Mouse (Mus musculus): ENCODE results near the gene Col18a1. TPM values are rescaled to one million over a fixed set of nuclear protein-coding genes. Genes with fewer than 3 reads are reported as not detected.

The Col18a1 gene
- polyA plus RNA-seq, 1 experiment, result 402 TPM

GRCm38 (mm10) chr10:77182804-77183331, 16.5 kb upstream of the Col18a1 start:
- Histone ChIP-seq H3K4me3 (no peak overlapping the region), H3K4me2 (ENCODE audit: low read depth) (no peak overlapping the region), H3K36me3 (ENCODE audit: control insufficient read depth, insufficient read depth) (no peaks in the 10 kb centered on the region), H3ac (ENCODE audit: control insufficient read depth, insufficient read length) (no peak overlapping the region), H3K79me2 (ENCODE audit: control insufficient read depth, insufficient read depth) (no peaks in the 10 kb centered on the region), H3K27me3 (ENCODE audit: control insufficient read depth, insufficient read depth, insufficient read length) (no peaks in the 10 kb centered on the region)
- TF ChIP-seq USF1 (IDR thresholded peaks at IDR 0.05; ENCODE audit: low read depth) (peak; percentile 15), MYOG (IDR thresholded peaks at IDR 0.05; ENCODE audit: control insufficient read depth in 1 of 3, insufficient read depth in 1 of 3, insufficient read length in 2 of 3, low read depth in 2 of 3) (no peak)

DNA sequence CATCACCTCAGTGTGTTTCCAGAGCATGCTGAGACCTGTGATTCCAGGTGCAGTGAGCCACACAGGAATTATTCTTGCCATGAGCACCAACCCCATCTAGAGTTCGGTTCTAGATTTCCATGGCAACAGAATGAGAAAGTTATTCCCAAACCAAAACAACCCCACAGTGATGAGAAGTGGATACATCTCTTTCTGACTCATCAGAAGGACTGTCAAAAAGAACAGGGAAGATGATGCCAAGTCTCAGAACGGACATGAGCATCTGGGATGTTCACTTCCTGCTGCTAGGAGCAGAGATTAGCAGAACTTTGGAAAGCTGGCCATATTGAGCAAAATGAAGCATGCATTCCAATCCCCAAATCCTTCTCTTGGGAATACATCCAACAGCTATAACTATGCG, 13.8 kb upstream of the Col18a1 start:
- no peak for TF ChIP-seq CEBPB (IDR thresholded peaks at IDR 0.05; ENCODE audit: insufficient read depth, poor library complexity, severe bottlenecking)
- no peak for TF ChIP-seq MYOD1 (IDR thresholded peaks at IDR 0.05; ENCODE audit: control insufficient read depth in 1 of 3, insufficient read length in 2 of 3, low read depth in 2 of 3)
- TF ChIP-seq POLR2AphosphoS2 (IDR thresholded peaks at IDR 0.05; ENCODE audit: insufficient read length, low read depth), result no peak
- H3K4me2 ChIP-seq (ENCODE audit: low read depth), result no peak overlapping the region
- no peaks in the 10 kb centered on the region for H3K27me3 ChIP-seq (ENCODE audit: control insufficient read depth, insufficient read depth, insufficient read length)
- no peak overlapping the region for H3ac ChIP-seq (ENCODE audit: control insufficient read depth, insufficient read length)
- no peaks in the 10 kb centered on the region for H3K36me3 ChIP-seq (ENCODE audit: control insufficient read depth, insufficient read depth)
- no peak overlapping the region for H3K4me3 ChIP-seq
- H3K79me2 ChIP-seq (ENCODE audit: control insufficient read depth, insufficient read depth), result no peaks in the 10 kb centered on the region

GRCm38 (mm10) chr10:77178691-77179090, 12.3 kb upstream of the Col18a1 start:
- Histone ChIP-seq H3ac (ENCODE audit: control insufficient read depth, insufficient read length) (no peak overlapping the region), H3K27me3 (ENCODE audit: control insufficient read depth, insufficient read depth, insufficient read length) (no peaks in the 10 kb centered on the region), H3K4me3 (no peak overlapping the region), H3K4me2 (ENCODE audit: low read depth) (no peak overlapping the region), H3K36me3 (ENCODE audit: control insufficient read depth, insufficient read depth) (no peaks in the 10 kb centered on the region), H3K79me2 (ENCODE audit: control insufficient read depth, insufficient read depth) (no peaks in the 10 kb centered on the region)
- TF ChIP-seq MAX (IDR thresholded peaks at IDR 0.05; ENCODE audit: low read depth), result no peak
- no peak for TF ChIP-seq REST (IDR thresholded peaks at IDR 0.05; ENCODE audit: insufficient read depth, insufficient read length)
- TF ChIP-seq SRF (IDR thresholded peaks at IDR 0.05; ENCODE audit: control insufficient read depth, insufficient read length, low read depth), result no peak
- no peak for TF ChIP-seq TCF12 (IDR thresholded peaks at IDR 0.05; ENCODE audit: insufficient read depth, poor library complexity, severe bottlenecking)
- TF ChIP-seq E2F4 (IDR thresholded peaks at IDR 0.05; ENCODE audit: insufficient read depth), result no peak
- no peak for TF ChIP-seq POLR2A (IDR thresholded peaks at IDR 0.05; ENCODE audit: insufficient read length, low read depth)
- TF ChIP-seq POLR2AphosphoS2 (IDR thresholded peaks at IDR 0.05; ENCODE audit: insufficient read length, low read depth), result no peak

- H3K4me2 ChIP-seq (ENCODE audit: low read depth), result no peak overlapping the region
- H3ac ChIP-seq (ENCODE audit: control insufficient read depth, insufficient read length), result no peak overlapping the region
- H3K27me3 ChIP-seq (ENCODE audit: control insufficient read depth, insufficient read depth, insufficient read length), result no peaks in the 10 kb centered on the region
- H3K79me2 ChIP-seq (ENCODE audit: control insufficient read depth, insufficient read depth), result peaks cover 10% of the 10 kb centered on the region
- TF ChIP-seq USF1 (IDR thresholded peaks at IDR 0.05; ENCODE audit: low read depth), result no peak
- H3K4me3 ChIP-seq, result no peak overlapping the region
- no peaks in the 10 kb centered on the region for H3K36me3 ChIP-seq (ENCODE audit: control insufficient read depth, insufficient read depth)
Observed at GRCm38 (mm10) chr10:77170400-77170799, 4.1 kb upstream of the Col18a1 start.

DNA sequence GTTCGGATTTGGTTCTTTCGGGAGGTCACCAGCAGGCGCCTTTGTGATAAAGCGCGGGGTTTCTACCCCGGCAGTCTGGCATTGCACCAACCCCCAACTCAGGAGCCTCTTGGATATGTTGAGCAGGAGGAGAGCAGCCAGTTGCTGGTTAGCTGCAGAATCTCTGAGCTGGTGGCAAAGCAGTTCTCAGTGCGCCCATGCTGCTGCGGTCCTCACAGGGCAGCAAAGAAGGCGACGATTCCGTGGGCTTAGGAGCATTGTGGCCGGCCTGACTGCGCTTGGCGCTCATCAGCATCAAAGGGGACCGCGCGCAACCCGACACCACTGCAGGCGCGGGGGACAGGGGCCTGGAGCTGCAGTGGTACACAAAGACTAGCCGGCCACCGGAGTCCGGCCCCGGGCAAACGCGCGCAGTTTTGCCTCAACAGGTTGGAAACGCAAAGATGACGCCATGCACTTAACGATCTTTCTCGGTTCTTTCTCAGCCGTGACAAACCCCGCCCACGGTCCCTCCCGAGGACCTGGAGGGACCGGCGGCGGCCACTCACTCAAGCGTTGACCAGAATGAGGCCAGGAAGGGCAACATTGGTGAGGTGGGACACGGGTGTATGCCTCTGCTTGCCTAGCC, 916 bp downstream of the Col18a1 start:
- peak overlapping the region; percentile 79 for H3K4me2 ChIP-seq (ENCODE audit: low read depth)
- no peaks in the 10 kb centered on the region for H3K27me3 ChIP-seq (ENCODE audit: control insufficient read depth, insufficient read depth, insufficient read length)
- peak overlapping the region; percentile 96 for H3K4me3 ChIP-seq
- peaks cover 59% of the 10 kb centered on the region for H3K79me2 ChIP-seq (ENCODE audit: control insufficient read depth, insufficient read depth)
- peaks cover 14% of the 10 kb centered on the region for H3K36me3 ChIP-seq (ENCODE audit: control insufficient read depth, insufficient read depth)
- TF ChIP-seq MAX (IDR thresholded peaks at IDR 0.05; ENCODE audit: low read depth), result no peak
- TF ChIP-seq TCF12 (IDR thresholded peaks at IDR 0.05; ENCODE audit: insufficient read depth, poor library complexity, severe bottlenecking), result no peak
- no peak for TF ChIP-seq TCF3 (IDR thresholded peaks at IDR 0.05; ENCODE audit: insufficient read length, low read depth)
- TF ChIP-seq SRF (IDR thresholded peaks at IDR 0.05; ENCODE audit: control insufficient read depth, insufficient read length, low read depth), result no peak
- peak in 1 of 3 experiments; percentile 0 for TF ChIP-seq MYOD1 (IDR thresholded peaks at IDR 0.05; ENCODE audit: control insufficient read depth in 1 of 3, insufficient read length in 2 of 3, low read depth in 2 of 3)
- TF ChIP-seq REST (IDR thresholded peaks at IDR 0.05; ENCODE audit: insufficient read depth, insufficient read length), result no peak
- TF ChIP-seq POLR2AphosphoS2 (IDR thresholded peaks at IDR 0.05; ENCODE audit: insufficient read length, low read depth), result peak; percentile 41
- TF ChIP-seq E2F4 (IDR thresholded peaks at IDR 0.05; ENCODE audit: insufficient read depth), result no peak
- TF ChIP-seq CEBPB (IDR thresholded peaks at IDR 0.05; ENCODE audit: insufficient read depth, poor library complexity, severe bottlenecking), result no peak
- no peak for TF ChIP-seq POLR2A (IDR thresholded peaks at IDR 0.05; ENCODE audit: insufficient read length, low read depth)
- no peak for TF ChIP-seq USF1 (IDR thresholded peaks at IDR 0.05; ENCODE audit: low read depth)
- no peak for TF ChIP-seq MYOG (IDR thresholded peaks at IDR 0.05; ENCODE audit: control insufficient read depth in 1 of 3, insufficient read depth in 1 of 3, insufficient read length in 2 of 3, low read depth in 2 of 3)
- H3ac ChIP-seq (ENCODE audit: control insufficient read depth, insufficient read length), result peak overlapping the region; percentile 32

Data from myocyte (in vitro differentiated cells).